45 mouse cellular contexts compared by ENCODE assay signal in genomic region chr4:123360771-123361170, GRCm38 (mm10). TPM values are rescaled to one million over a fixed set of nuclear protein-coding genes. Genes with fewer than 3 reads are reported as not detected.
"Had no signal": no experiment of that assay in that cellular context is flagged by ENCODE, and none has a peak within 500 bp of the region (broad histone marks: within the 10 kb centered on the region; RNA-seq: fewer than 3 reads in every experiment).

No protein-coding gene starts in this region.

- DNase-seq: heart, postnatal 10 days; heart, postnatal 14 days; heart, postnatal 36 days; heart, postnatal 4 days; kidney, adult 11 months; kidney, adult 18-20 months; kidney, adult 2 months; kidney, adult 8-10 months; kidney, adult 9 months; kidney, postnatal 10 days; kidney, postnatal 14 days; kidney, postnatal 25 days; kidney, postnatal 36 days; kidney, postnatal 4 days; layer of hippocampus, adult 9-11 months; layer of hippocampus, postnatal 36 days had no signal

- H3K4me3 ChIP-seq: heart, embryonic 12.5 days; heart, embryonic 13.5 days; heart, embryonic 15.5 days; hindbrain, embryonic 10.5 days; hindbrain, embryonic 12.5 days; hindbrain, embryonic 13.5 days; hindbrain, embryonic 15.5 days; intestine, embryonic 15.5 days; kidney, embryonic 15.5 days; layer of hippocampus, adult 2 months; left cerebral cortex, adult 2 months had no signal

- H3K27ac ChIP-seq: heart, embryonic 13.5 days; heart, embryonic 15.5 days; hindbrain, embryonic 10.5 days; hindbrain, embryonic 12.5 days; hindbrain, embryonic 13.5 days; hindbrain, embryonic 14.5 days; hindbrain, embryonic 15.5 days; hindbrain, postnatal 0 days; intestine, embryonic 15.5 days; kidney, embryonic 15.5 days; kidney, postnatal 0 days; layer of hippocampus, adult 2 months; left cerebral cortex, adult 2 months had no signal

- H3K27me3 ChIP-seq: heart, embryonic 12.5 days; heart, embryonic 13.5 days; heart, embryonic 15.5 days; hindbrain, embryonic 12.5 days; hindbrain, embryonic 13.5 days; hindbrain, embryonic 15.5 days; intestine, embryonic 15.5 days; kidney, embryonic 15.5 days had no signal

- H3K4me1 ChIP-seq: heart, embryonic 12.5 days; heart, embryonic 13.5 days; heart, embryonic 15.5 days; hindbrain, embryonic 10.5 days; hindbrain, embryonic 12.5 days; hindbrain, embryonic 13.5 days; hindbrain, embryonic 15.5 days; intestine, embryonic 15.5 days; kidney, embryonic 15.5 days had no signal

- H3K9ac ChIP-seq: heart, embryonic 12.5 days; heart, embryonic 13.5 days; heart, embryonic 15.5 days; hindbrain, embryonic 12.5 days; hindbrain, embryonic 13.5 days; hindbrain, embryonic 14.5 days; hindbrain, embryonic 15.5 days; intestine, embryonic 15.5 days; kidney, embryonic 15.5 days had no signal

- H3K9me3 ChIP-seq: heart, embryonic 12.5 days; heart, embryonic 13.5 days; heart, embryonic 15.5 days; hindbrain, embryonic 10.5 days; hindbrain, embryonic 12.5 days; hindbrain, embryonic 13.5 days; hindbrain, embryonic 15.5 days; intestine, embryonic 15.5 days; kidney, embryonic 15.5 days had no signal

RNA-seq across cellular contexts. Expression of gene Bmp8a, which starts 17.7 kb away (rescaled TPM):
- total RNA-seq: hematopoietic stem cell, adult 5-6 weeks; layer of hippocampus, postnatal 10 days; layer of hippocampus, postnatal 14 days; layer of hippocampus, postnatal 36 days; left cerebral cortex, adult 8-10 months had no signal
- polyA plus RNA-seq: heart, embryonic 14.5 days; heart, embryonic 15.5 days; heart, postnatal 0 days; inflammation-experienced regulatory T-cells, adult 6 months had no signal

RNA-seq across cellular contexts. Expression of gene Oxct2a, which starts 37.3 kb away (rescaled TPM):
- total RNA-seq: heart, postnatal 10 days; heart, postnatal 14 days; heart, postnatal 25 days; heart, postnatal 36 days; heart, postnatal 4 days; hematopoietic stem cell, adult 5-6 weeks; layer of hippocampus, adult 2 months; layer of hippocampus, postnatal 10 days; layer of hippocampus, postnatal 25 days; left cerebral cortex, adult 2 months had no signal
- polyA plus RNA-seq: heart, embryonic 11.5 days; heart, embryonic 12.5 days; heart, embryonic 13.5 days; heart, embryonic 14.5 days; heart, embryonic 15.5 days; heart, embryonic 16.5 days; heart, postnatal 0 days; hindbrain, embryonic 10.5 days; hindbrain, embryonic 11.5 days; hindbrain, embryonic 12.5 days; hindbrain, embryonic 13.5 days; hindbrain, embryonic 15.5 days; inflammation-experienced regulatory T-cells, adult 6 months; intestine, embryonic 14.5 days; intestine, embryonic 15.5 days; intestine, embryonic 16.5 days; kidney, embryonic 14.5 days; kidney, embryonic 15.5 days; kidney, postnatal 0 days had no signal
